Mouse (Mus musculus) kidney, adult 8-10 months (tissue): ENCODE results near the gene Olfr914.

Experiments
- DNase-seq, 2 experiments: peaks; one replicate each; pipeline ENCODE4 v3.0.0; 2022

Olfr914 gene

GRCm38 (mm10) chr9:38604802-38605201 is at the start of gene Olfr914:
Gene Olfr914, plus strand, starts transcription at chr9:38605102.
- DNase-seq: no peak

DNA sequence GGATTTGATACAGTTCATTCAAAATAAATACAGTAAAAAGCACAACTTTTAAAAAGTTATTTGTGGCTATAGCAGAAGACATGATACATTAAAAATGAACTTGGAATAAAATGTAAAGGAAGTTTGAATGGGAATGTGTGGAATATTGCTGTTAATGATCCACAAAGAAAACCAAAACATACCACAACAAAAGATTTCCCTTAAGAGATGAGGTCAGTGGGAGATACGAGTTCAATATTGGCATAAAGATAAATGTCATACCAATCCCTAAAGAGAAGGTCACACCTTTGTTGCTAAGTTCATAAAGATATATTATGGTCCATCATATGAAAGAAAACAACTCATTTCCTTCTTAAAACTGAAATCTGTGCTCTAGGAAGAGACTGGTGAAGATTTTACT is 25.0 kb upstream of the Olfr914 start, which contains the start of gene Olfr912:
Gene Olfr912 (plus strand): TSS at position 301 of the 400 bp plus-strand sequence.
- no peak for DNase-seq

GRCm38 (mm10) chr9:38591056-38591455 is 13.8 kb upstream of the Olfr914 start:
- no peak for DNase-seq

DNA sequence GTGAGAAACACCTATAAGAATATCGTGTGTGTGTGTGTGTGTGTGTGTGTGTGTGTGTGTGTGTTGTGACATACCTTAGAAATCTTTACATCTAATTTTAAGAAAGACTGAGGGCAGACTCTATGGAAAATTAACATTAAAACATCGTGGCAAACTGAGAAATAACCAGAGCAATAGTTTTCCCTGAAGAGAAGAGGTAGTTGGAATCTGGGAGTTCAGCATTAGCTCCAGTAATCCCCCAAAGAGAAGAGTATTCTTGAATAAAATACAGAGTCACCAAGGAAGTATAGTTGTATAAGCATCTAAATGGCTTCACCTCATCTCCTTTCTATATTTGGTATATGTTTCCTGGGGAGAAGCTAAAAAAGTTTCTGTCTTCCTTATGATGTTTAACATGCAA is 12.4 kb upstream of the Olfr914 start, which contains the start of gene Olfr913:
Gene Olfr913 (plus strand): TSS at position 301 of the 400 bp plus-strand sequence.
- no peak for DNase-seq

DNA sequence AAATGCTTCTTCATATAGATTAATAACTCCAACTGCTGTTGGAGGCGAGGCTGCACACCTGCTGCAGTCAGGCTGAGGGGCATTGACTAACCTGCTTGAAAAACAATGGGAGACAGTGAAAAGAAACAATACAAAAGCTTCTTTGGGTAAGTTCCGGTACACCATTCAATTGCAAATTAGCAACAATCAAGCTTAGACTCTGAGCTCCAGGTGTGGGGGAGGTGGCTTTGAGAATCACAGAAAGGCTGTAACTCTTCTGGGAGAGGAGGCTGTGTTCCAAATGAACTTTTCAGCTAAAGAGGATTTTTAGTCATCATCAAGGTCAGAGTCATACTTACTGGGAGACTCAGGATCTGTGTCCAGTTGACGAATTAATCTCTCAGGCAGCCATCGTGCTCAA is 27.5 kb downstream of the Olfr914 start:
- DNase-seq: no peak

GRCm38 (mm10) chr9:38659775-38660174 is 54.9 kb downstream of the Olfr914 start, which contains the start of gene Olfr916:
Gene Olfr916, minus strand, starts transcription at chr9:38659875.
- no peak for DNase-seq
